Mouse (Mus musculus) CH12.LX (cell line): ENCODE results near the gene Casc4. TPM values are rescaled to one million over a fixed set of nuclear protein-coding genes. Genes with fewer than 3 reads are reported as not detected.
"Not testable (repeated sequence)": the region's sequence is repeated elsewhere in the genome, so short reads cannot be mapped to it uniquely, and the experiment has no call there.

Experiments
- DNase-seq: peaks from one replicate; pipeline ENCODE4 v3.0.0-alpha.2; 2013; ENCODE audit errors: extremely low read depth
- H3K27ac ChIP-seq: 2 replicates; pipeline ENCODE4 v1.5.1; 2012; ENCODE audit warnings: low read depth, mild to moderate bottlenecking, control low read depth, moderate library complexity; ENCODE audit not compliant: insufficient read depth
- H3K27me3 ChIP-seq: replicated peaks from 2 replicates; pipeline ENCODE3; 2012; ENCODE audit warnings: inconsistent platforms
- H3K36me3 ChIP-seq, 2 experiments: replicated peaks in 1 of 2; 2 replicates each; pipeline versions ENCODE3 to v1.6.1; 2012; ENCODE audit warnings: inconsistent platforms in 1 of 2, low read length in 1 of 2, mild to moderate bottlenecking in 1 of 2, mixed read lengths in 1 of 2, moderate library complexity in 1 of 2; ENCODE audit not compliant: control insufficient read depth in 1 of 2, insufficient read depth in 1 of 2
- H3K4me1 ChIP-seq, 2 experiments: 2 replicates each; pipeline ENCODE4 v1.6.1; 2012; ENCODE audit warnings: inconsistent platforms in 1 of 2, moderate library complexity in 1 of 2; ENCODE audit not compliant: insufficient read depth in 2 of 2, control insufficient read depth in 1 of 2
- H3K4me2 ChIP-seq: 2 replicates; pipeline ENCODE4 v1.6.1; 2012; ENCODE audit warnings: low read depth, mild to moderate bottlenecking, control low read depth; ENCODE audit not compliant: poor library complexity, insufficient read depth, severe bottlenecking
- H3K4me3 ChIP-seq, 3 experiments: fragments of 150-350 bp in 1 of 3; sonication (generic) in 1 of 3; replicated peaks in 1 of 3; 2 replicates each; pipeline versions ENCODE3 to v1.5.1; 2011 to 2012; ENCODE audit warnings: low read depth in 2 of 3, low read length in 2 of 3, mild to moderate bottlenecking in 2 of 3, moderate library complexity in 2 of 3, control low read depth in 1 of 3, improper control_type of control experiment in 1 of 3, inconsistent platforms in 1 of 3, mixed read lengths in 1 of 3; ENCODE audit not compliant: poor library complexity in 1 of 3
- H3K79me2 ChIP-seq: replicated peaks from 2 replicates; pipeline ENCODE4 v1.6.1; 2012; ENCODE audit warnings: mild to moderate bottlenecking, moderate library complexity; ENCODE audit not compliant: control insufficient read depth, poor library complexity, insufficient read depth, severe bottlenecking; ENCODE audit errors: extremely low read depth
- H3K9ac ChIP-seq: 2 replicates; pipeline ENCODE4 v1.6.1; 2012; ENCODE audit warnings: low read depth, mild to moderate bottlenecking, control low read depth, moderate library complexity; ENCODE audit not compliant: insufficient read depth
- H3K9me3 ChIP-seq: replicated peaks from 2 replicates; pipeline ENCODE3; 2012; ENCODE audit warnings: low read length, inconsistent platforms, mixed read lengths
- CTCF ChIP-seq, 2 experiments: IDR thresholded peaks in 1 of 2; conservative IDR thresholded peaks in 1 of 2; 2 replicates each; pipeline ENCODE4 v1.5.1; 2011 to 2012; ENCODE audit warnings: low read depth in 2 of 2, low read length in 2 of 2, improper control_type of control experiment in 1 of 2, inconsistent platforms in 1 of 2, mild to moderate bottlenecking in 1 of 2, moderate library complexity in 1 of 2
- E2F4 ChIP-seq: IDR thresholded peaks from 2 replicates; pipeline ENCODE4 v1.6.1; 2011; ENCODE audit warnings: low read depth, low read length, improper control_type of control experiment; ENCODE audit not compliant: insufficient replicate concordance
- ELF1 ChIP-seq: IDR thresholded peaks from 2 replicates; pipeline ENCODE4 v1.6.1; 2014; ENCODE audit warnings: low read depth, mild to moderate bottlenecking, inconsistent platforms, low read length, improper control_type of control experiment
- EP300 ChIP-seq: IDR thresholded peaks from 2 replicates; pipeline ENCODE4 v1.6.1; 2011; ENCODE audit warnings: low read length, improper control_type of control experiment
- ETS1 ChIP-seq: conservative IDR thresholded peaks from 2 replicates; pipeline ENCODE4 v1.6.1; 2012; ENCODE audit warnings: low read depth, mild to moderate bottlenecking, inconsistent platforms, low read length, improper control_type of control experiment, moderate library complexity
- GABPA ChIP-seq: IDR thresholded peaks from 2 replicates; pipeline ENCODE4 v1.6.1; 2012; ENCODE audit warnings: low read depth, low read length, improper control_type of control experiment, inconsistent platforms; ENCODE audit not compliant: insufficient replicate concordance
- KAT2A ChIP-seq: IDR thresholded peaks from 2 replicates; pipeline ENCODE4 v1.6.1; 2012; ENCODE audit warnings: low read length, improper control_type of control experiment, inconsistent platforms; ENCODE audit not compliant: insufficient replicate concordance
- MAFK ChIP-seq: IDR thresholded peaks from 2 replicates; pipeline ENCODE4 v1.6.1; 2011; ENCODE audit warnings: low read length, improper control_type of control experiment; ENCODE audit not compliant: insufficient replicate concordance
- MEF2A ChIP-seq: IDR thresholded peaks from 2 replicates; pipeline ENCODE4 v1.6.1; 2014; ENCODE audit warnings: low read depth, mild to moderate bottlenecking, inconsistent platforms, low read length, improper control_type of control experiment, borderline replicate concordance
- POLR2A ChIP-seq: IDR thresholded peaks from 2 replicates; pipeline ENCODE4 v1.6.1; 2011; ENCODE audit warnings: low read depth, mild to moderate bottlenecking, improper control_type of control experiment, low read length
- RAD21 ChIP-seq: IDR thresholded peaks from 2 replicates; pipeline ENCODE4 v1.6.1; 2011; ENCODE audit warnings: low read depth, mild to moderate bottlenecking, low read length, improper control_type of control experiment, moderate library complexity
- ZKSCAN1 ChIP-seq: IDR thresholded peaks from 2 replicates; pipeline ENCODE4 v1.6.1; 2012; ENCODE audit warnings: low read depth, inconsistent platforms, low read length, improper control_type of control experiment, borderline replicate concordance
- ZNF384 ChIP-seq: IDR thresholded peaks from 2 replicates; pipeline ENCODE4 v1.6.1; 2012; ENCODE audit warnings: low read depth, low read length, improper control_type of control experiment, inconsistent platforms
- dilution Hi-C: fragments of 300-500 bp; cut with MboI; formaldehyde crosslinking; loops from 2 replicates; pipeline ENCODE4 v1.14.3; 2020; ENCODE audit warnings: low sequenced_read_pairs; ENCODE audit not compliant: extremely low pct_unique_long_range_greater_than_20kb, extremely low pct_ligation_motif_present
- in situ Hi-C: fragments of 300-500 bp; cut with MboI; formaldehyde crosslinking; loops from 3 replicates; pipeline ENCODE4 v1.14.3; 2019; ENCODE audit warnings: low sequenced_read_pairs, low pct_ligation_motif_present, low pct_unique_long_range_greater_than_20kb, mixed read lengths
- polyA plus RNA-seq: library from polyadenylated mRNA; unstranded; fragments of >175 nt; gene quantifications from 2 replicates; pipeline ENCODE4 v1.2.1, GENCODE M21; 2012; ENCODE audit warnings: low read depth; ENCODE audit not compliant: insufficient read length
- total RNA-seq, 2 experiments: library from RNA; depleted of rRNA; stranded (reverse); fragments of 300-350 nt in 1 of 2; fragments of >200 nt in 1 of 2; gene quantifications; 2 replicates each; pipeline ENCODE4 v1.2.3; 2012 to 2014

Casc4 gene
- total and polyA plus RNA-seq, 3 experiments = 10.9 to 19.7 (median 14.4) TPM

- dilution Hi-C loops = not testable (repeated sequence)
These were observed 70.9 kb downstream of the Casc4 start for GRCm38 (mm10) chr2:121937624-121938023.

GRCm38 (mm10) chr2:121943364-121943763 is 76.6 kb downstream of the Casc4 start:
- TF ChIP-seq MAFK = peak; percentile 58; the same call in 1 of the 2 replicates
- TF ChIP-seq RAD21 = no peak
- TF ChIP-seq, all 38 proteins: peak for 1
- H3K4me2 ChIP-seq = no peak overlapping the region
- H3K4me3 ChIP-seq = no peak overlapping the region
- no peaks in the 10 kb centered on the region for H3K79me2 ChIP-seq
- in situ Hi-C loops = no loop called here
- H3K36me3 ChIP-seq = no peaks in the 10 kb centered on the region
- no peak for DNase-seq
- dilution Hi-C loops = no loop called here
- H3K9me3 ChIP-seq = no peaks in the 10 kb centered on the region
- H3K27me3 ChIP-seq = no peaks in the 10 kb centered on the region
- H3K4me1 ChIP-seq = no peaks in the 10 kb centered on the region
- H3K27ac ChIP-seq = no peak overlapping the region
- H3K9ac ChIP-seq = no peak overlapping the region

More at GRCm38 (mm10) chr2:121937624-121938023, 70.9 kb downstream of the Casc4 start:
- H3K27me3 ChIP-seq, H3K4me3 ChIP-seq, H3K9me3 ChIP-seq, H3K9ac ChIP-seq, H3K4me2 ChIP-seq, in situ Hi-C loops, DNase-seq, H3K36me3 ChIP-seq, H3K4me1 ChIP-seq, H3K79me2 ChIP-seq, H3K27ac ChIP-seq: not testable (repeated sequence)
- TF ChIP-seq CTCF (conservative IDR thresholded peaks at IDR 0.05 in 1 of 2, IDR thresholded peaks at IDR 0.05 in 1 of 2; ENCODE audit: low read depth in 2 of 2, low read length in 2 of 2) = peak in 1 of 2 experiments; percentile 27; a peak in 1 of 4 replicates

GRCm38 (mm10) chr2:121954971-121955656 is 88.3 kb downstream of the Casc4 start:
- in situ Hi-C loops (no loop called here), dilution Hi-C loops (no loop called here)
- peak overlapping the region; percentile 78 for H3K9ac ChIP-seq
- peaks cover 0 to 8% of the 10 kb centered on the region in 2 experiments for H3K36me3 ChIP-seq
- peak overlapping the region; percentile 83 for H3K4me2 ChIP-seq
- peak overlapping the region; percentile 46 to 86 (median 70) for H3K4me3 ChIP-seq
- H3K27me3 ChIP-seq = no peaks in the 10 kb centered on the region
- no peak overlapping the region for H3K27ac ChIP-seq
- TF ChIP-seq GABPA (no peak), ZNF384 (no peak), E2F4 (no peak), MEF2A (no peak), ZKSCAN1 (no peak), ELF1 (no peak), KAT2A (no peak), MAFK (no peak), EP300 (no peak), POLR2A (no peak), ETS1 (no peak)
- H3K79me2 ChIP-seq = peaks cover 33% of the 10 kb centered on the region
- DNase-seq = no peak
- no peaks in the 10 kb centered on the region for H3K9me3 ChIP-seq
- peaks cover 2 to 22% of the 10 kb centered on the region in 2 experiments; a peak in 3 of 4 replicates for H3K4me1 ChIP-seq
